Mouse (Mus musculus): ENCODE data around the gene Gm20388. TPM values are rescaled to one million over a fixed set of nuclear protein-coding genes. Genes with fewer than 3 reads are reported as not detected.
A peak's percentile ranks its signal among the peaks of the same experiment; 100 is the strongest.

The Gm20388 gene
- polyA plus RNA-seq, 1 experiment = 28.1 TPM

DNA sequence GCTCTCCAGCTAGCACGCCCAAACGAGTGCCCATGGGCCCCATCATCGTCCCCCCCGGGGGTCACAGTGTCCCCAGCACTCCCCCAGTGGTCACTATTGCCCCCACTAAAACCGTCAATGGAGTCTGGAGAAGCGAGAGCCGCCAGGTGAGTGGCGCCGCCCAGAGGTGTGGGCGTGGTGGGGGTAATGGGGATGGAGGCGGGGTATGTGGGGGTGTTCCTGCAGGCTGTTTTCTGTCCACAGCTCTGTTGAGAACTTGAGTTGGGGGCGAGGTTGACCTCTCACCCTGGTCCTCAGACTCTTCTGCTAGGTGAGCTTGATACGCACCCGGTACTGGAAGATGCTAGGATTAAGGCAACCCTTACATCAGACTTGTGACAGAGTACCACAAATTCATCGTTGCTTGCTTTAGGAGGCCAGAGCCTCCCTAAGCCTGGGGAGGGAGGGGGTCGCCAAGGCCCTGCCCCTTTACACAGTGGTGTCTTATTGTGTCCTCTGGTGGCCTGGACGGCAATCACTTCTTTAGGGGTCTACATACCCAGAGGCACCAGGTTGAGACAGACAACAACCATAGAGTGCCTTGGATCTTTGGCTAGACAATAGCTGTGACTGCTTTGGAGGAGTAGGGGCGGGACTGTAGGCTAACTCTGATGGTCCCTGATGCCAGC is 652.2 kb downstream of the Gm20388 start:
- Histone ChIP-seq H3K27ac (ENCODE audit: insufficient read depth, low read length) (no peak overlapping the region), H3K36me3 (ENCODE audit: control insufficient read depth, insufficient read depth, low read length, poor library complexity, severe bottlenecking) (peaks cover 43% of the 10 kb centered on the region), H3K9ac (ENCODE audit: low read depth, poor library complexity, severe bottlenecking) (no peak overlapping the region), H3K4me3 (ENCODE audit: low read depth, low read length) (no peak overlapping the region), H3K9me3 (replicated peaks; ENCODE audit: control insufficient read depth, insufficient read depth, low read length, poor library complexity, severe bottlenecking) (no peaks in the 10 kb centered on the region), H3K27me3 (ENCODE audit: control insufficient read depth, insufficient read depth, low read length, poor library complexity, severe bottlenecking) (no peaks in the 10 kb centered on the region), H3K4me1 (ENCODE audit: control insufficient read depth, insufficient read depth, low read length) (peaks cover 5% of the 10 kb centered on the region)
- TF ChIP-seq POLR2A (IDR thresholded peaks at IDR 0.05; ENCODE audit: insufficient read depth, low read length) = no peak
- no peak for TF ChIP-seq CTCF (IDR thresholded peaks at IDR 0.05; ENCODE audit: low read depth, low read length)
- no peak for TF ChIP-seq EP300 (IDR thresholded peaks at IDR 0.05; ENCODE audit: insufficient read depth, low read depth, low read length)

DNA sequence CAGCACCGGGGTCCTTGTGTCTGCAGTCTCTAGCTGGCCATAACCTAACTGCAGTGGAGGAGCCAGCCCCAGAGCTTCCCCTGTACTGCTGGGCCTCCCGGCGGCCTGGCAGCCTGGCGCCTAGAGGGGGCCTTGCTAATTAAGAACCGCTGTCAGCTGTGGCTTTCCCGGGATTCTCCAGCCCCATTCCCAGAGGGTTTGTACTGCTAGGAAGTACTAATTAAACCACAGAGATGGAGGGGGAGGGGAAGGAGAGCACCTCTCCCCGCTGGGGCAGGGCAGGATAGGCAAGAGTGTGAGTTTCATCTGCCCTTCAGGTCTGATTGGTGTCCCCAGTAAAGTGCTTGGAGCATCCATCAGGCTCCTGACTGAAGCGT is 652.7 kb downstream of the Gm20388 start:
- Histone ChIP-seq H3K27ac (ENCODE audit: insufficient read depth, low read length) (no peak overlapping the region), H3K36me3 (ENCODE audit: control insufficient read depth, insufficient read depth, low read length, poor library complexity, severe bottlenecking) (peaks cover 46% of the 10 kb centered on the region), H3K9ac (ENCODE audit: low read depth, poor library complexity, severe bottlenecking) (no peak overlapping the region)

GRCm38 (mm10) chr8:120563851-120564837 is 653.5 kb downstream of the Gm20388 start:
- H3K9ac ChIP-seq (ENCODE audit: low read depth, poor library complexity, severe bottlenecking) = no peak overlapping the region
- H3K4me3 ChIP-seq (ENCODE audit: low read depth, low read length) = no peak overlapping the region
- H3K9me3 ChIP-seq (replicated peaks; ENCODE audit: control insufficient read depth, insufficient read depth, low read length, poor library complexity, severe bottlenecking) = no peaks in the 10 kb centered on the region
- H3K4me1 ChIP-seq (ENCODE audit: control insufficient read depth, insufficient read depth, low read length) = peaks cover 5% of the 10 kb centered on the region
- no peak overlapping the region for H3K27ac ChIP-seq (ENCODE audit: insufficient read depth, low read length)
- TF ChIP-seq POLR2A (IDR thresholded peaks at IDR 0.05; ENCODE audit: insufficient read depth, low read length) = no peak
- peak; percentile 7 for TF ChIP-seq CTCF (IDR thresholded peaks at IDR 0.05; ENCODE audit: low read depth, low read length)
- peaks cover 44% of the 10 kb centered on the region for H3K36me3 ChIP-seq (ENCODE audit: control insufficient read depth, insufficient read depth, low read length, poor library complexity, severe bottlenecking)
- H3K27me3 ChIP-seq (ENCODE audit: control insufficient read depth, insufficient read depth, low read length, poor library complexity, severe bottlenecking) = no peaks in the 10 kb centered on the region

More for the DNA sequence above, 652.7 kb downstream of the Gm20388 start:
- no peaks in the 10 kb centered on the region for H3K27me3 ChIP-seq (ENCODE audit: control insufficient read depth, insufficient read depth, low read length, poor library complexity, severe bottlenecking)
- no peak overlapping the region for H3K4me3 ChIP-seq (ENCODE audit: low read depth, low read length)
- H3K4me1 ChIP-seq (ENCODE audit: control insufficient read depth, insufficient read depth, low read length) = peaks cover 5% of the 10 kb centered on the region
- TF ChIP-seq CTCF (IDR thresholded peaks at IDR 0.05; ENCODE audit: low read depth, low read length) (no peak), POLR2A (IDR thresholded peaks at IDR 0.05; ENCODE audit: insufficient read depth, low read length) (no peak), EP300 (IDR thresholded peaks at IDR 0.05; ENCODE audit: insufficient read depth, low read depth, low read length) (no peak)
- no peaks in the 10 kb centered on the region for H3K9me3 ChIP-seq (replicated peaks; ENCODE audit: control insufficient read depth, insufficient read depth, low read length, poor library complexity, severe bottlenecking)

GRCm38 (mm10) chr8:120565151-120565711 is 654.6 kb downstream of the Gm20388 start:
- Histone ChIP-seq H3K4me1 (ENCODE audit: control insufficient read depth, insufficient read depth, low read length) (peaks cover 5% of the 10 kb centered on the region), H3K36me3 (ENCODE audit: control insufficient read depth, insufficient read depth, low read length, poor library complexity, severe bottlenecking) (peaks cover 46% of the 10 kb centered on the region)

GRCm38 (mm10) chr8:120566681-120567080 is 656.0 kb downstream of the Gm20388 start:
- Histone ChIP-seq H3K9me3 (replicated peaks; ENCODE audit: control insufficient read depth, insufficient read depth, low read length, poor library complexity, severe bottlenecking) (no peaks in the 10 kb centered on the region), H3K36me3 (ENCODE audit: control insufficient read depth, insufficient read depth, low read length, poor library complexity, severe bottlenecking) (peaks cover 56% of the 10 kb centered on the region), H3K27ac (ENCODE audit: insufficient read depth, low read length) (no peak overlapping the region), H3K27me3 (ENCODE audit: control insufficient read depth, insufficient read depth, low read length, poor library complexity, severe bottlenecking) (no peaks in the 10 kb centered on the region), H3K4me3 (ENCODE audit: low read depth, low read length) (no peak overlapping the region), H3K9ac (ENCODE audit: low read depth, poor library complexity, severe bottlenecking) (no peak overlapping the region), H3K4me1 (ENCODE audit: control insufficient read depth, insufficient read depth, low read length) (no peaks in the 10 kb centered on the region)
- no peak for TF ChIP-seq EP300 (IDR thresholded peaks at IDR 0.05; ENCODE audit: insufficient read depth, low read depth, low read length)
- no peak for TF ChIP-seq POLR2A (IDR thresholded peaks at IDR 0.05; ENCODE audit: insufficient read depth, low read length)
- TF ChIP-seq CTCF (IDR thresholded peaks at IDR 0.05; ENCODE audit: low read depth, low read length) = no peak

More at GRCm38 (mm10) chr8:120565151-120565711, 654.6 kb downstream of the Gm20388 start:
- H3K9me3 ChIP-seq (replicated peaks; ENCODE audit: control insufficient read depth, insufficient read depth, low read length, poor library complexity, severe bottlenecking) = no peaks in the 10 kb centered on the region
- H3K27ac ChIP-seq (ENCODE audit: insufficient read depth, low read length) = no peak overlapping the region
- H3K4me3 ChIP-seq (ENCODE audit: low read depth, low read length) = no peak overlapping the region
- H3K27me3 ChIP-seq (ENCODE audit: control insufficient read depth, insufficient read depth, low read length, poor library complexity, severe bottlenecking) = no peaks in the 10 kb centered on the region
- TF ChIP-seq EP300 (IDR thresholded peaks at IDR 0.05; ENCODE audit: insufficient read depth, low read depth, low read length) (no peak), CTCF (IDR thresholded peaks at IDR 0.05; ENCODE audit: low read depth, low read length) (no peak), POLR2A (IDR thresholded peaks at IDR 0.05; ENCODE audit: insufficient read depth, low read length) (no peak)
- no peak overlapping the region for H3K9ac ChIP-seq (ENCODE audit: low read depth, poor library complexity, severe bottlenecking)

Measured in ES-Bruce4 (cell line).